Mouse (Mus musculus) naive thymus-derived CD4-positive, alpha-beta T cell, adult 2 months (primary cell): ENCODE results near the gene Gabrr2.

ENCODE experiments used
- DNase-seq: peaks from one replicate; pipeline ENCODE4 v3.0.0-alpha.2; 2011; ENCODE audit warnings: low read depth

Gene Gabrr2

GRCm38 (mm10) chr4:33062981-33063380 is at the start of gene Gabrr2:
Gene Gabrr2, plus strand, starts transcription at chr4:33062999.
- no peak for DNase-seq

GRCm38 (mm10) chr4:33018361-33018999 is 44.3 kb upstream of the Gabrr2 start:
- peak; percentile 91 for DNase-seq

GRCm38 (mm10) chr4:33024420-33024819 is 38.4 kb upstream of the Gabrr2 start:
- no peak for DNase-seq

- no peak for DNase-seq
Measured at GRCm38 (mm10) chr4:33029104-33029503, 33.7 kb upstream of the Gabrr2 start.

- DNase-seq, result no peak
Measured at GRCm38 (mm10) chr4:33030264-33031194, 32.3 kb upstream of the Gabrr2 start.

- DNase-seq, result peak; percentile 85
Measured at GRCm38 (mm10) chr4:33031195-33031960, 31.4 kb upstream of the Gabrr2 start, which contains the start of gene Ube2j1. Gene Ube2j1, plus strand, starts transcription at chr4:33031416.

- DNase-seq, result no peak
Measured at GRCm38 (mm10) chr4:33032045-33032444, 30.8 kb upstream of the Gabrr2 start.

- peak; percentile 55 for DNase-seq
Measured at GRCm38 (mm10) chr4:33033515-33033914, 29.3 kb upstream of the Gabrr2 start.

- DNase-seq, result no peak
Measured at GRCm38 (mm10) chr4:33039826-33040225, 23.0 kb upstream of the Gabrr2 start.

- DNase-seq, result no peak
Measured at GRCm38 (mm10) chr4:33049601-33050000, 13.2 kb upstream of the Gabrr2 start.

- no peak for DNase-seq
Measured at GRCm38 (mm10) chr4:33052055-33052454, 10.7 kb upstream of the Gabrr2 start.

GRCm38 (mm10) chr4:33052650-33053049 is 10.1 kb upstream of the Gabrr2 start:
- DNase-seq, result no peak

GRCm38 (mm10) chr4:33054426-33054825 is 8.4 kb upstream of the Gabrr2 start:
- no peak for DNase-seq

- no peak for DNase-seq
Measured at GRCm38 (mm10) chr4:33056317-33056716, 6.5 kb upstream of the Gabrr2 start.

- DNase-seq, result no peak
Measured at GRCm38 (mm10) chr4:33057890-33058687, 4.7 kb upstream of the Gabrr2 start.

GRCm38 (mm10) chr4:33061158-33061557 is 1.6 kb upstream of the Gabrr2 start:
- no peak for DNase-seq

- no peak for DNase-seq
Measured at GRCm38 (mm10) chr4:33064986-33065385, 2.2 kb downstream of the Gabrr2 start.

GRCm38 (mm10) chr4:33066223-33066960 is 3.6 kb downstream of the Gabrr2 start:
- no peak for DNase-seq

GRCm38 (mm10) chr4:33067331-33067730 is 4.5 kb downstream of the Gabrr2 start:
- no peak for DNase-seq

GRCm38 (mm10) chr4:33067826-33068225 is 5.0 kb downstream of the Gabrr2 start:
- DNase-seq, result no peak

GRCm38 (mm10) chr4:33068894-33069293 is 6.1 kb downstream of the Gabrr2 start:
- DNase-seq, result no peak
